Mouse (Mus musculus) ES-Bruce4 (cell line): ENCODE results near the gene Kcna7. TPM values are rescaled to one million over a fixed set of nuclear protein-coding genes. Genes with fewer than 3 reads are reported as not detected.
"Not testable (repeated sequence)": the region's sequence is repeated elsewhere in the genome, so short reads cannot be mapped to it uniquely, and the experiment has no call there.

Source experiments
- H3K27ac ChIP-seq: 2 replicates; pipeline ENCODE4 v1.5.1; 2012; ENCODE audit warnings: low read length, inconsistent platforms; ENCODE audit not compliant: insufficient read depth
- H3K27me3 ChIP-seq: 2 replicates; pipeline ENCODE4 v1.6.1; 2012; ENCODE audit warnings: mild to moderate bottlenecking, low read length, inconsistent platforms; ENCODE audit not compliant: control insufficient read depth, poor library complexity, insufficient read depth, severe bottlenecking
- H3K36me3 ChIP-seq: 2 replicates; pipeline ENCODE4 v1.6.1; 2012; ENCODE audit warnings: inconsistent platforms, mild to moderate bottlenecking, low read length, moderate library complexity; ENCODE audit not compliant: control insufficient read depth, poor library complexity, insufficient read depth, severe bottlenecking
- H3K4me1 ChIP-seq: one replicate; pipeline ENCODE4 v1.8.1; 2011; ENCODE audit warnings: low read length; ENCODE audit not compliant: control insufficient read depth, insufficient read depth
- H3K4me3 ChIP-seq: 2 replicates; pipeline ENCODE4 v1.5.1; 2011; ENCODE audit warnings: low read depth, mild to moderate bottlenecking, low read length
- H3K9ac ChIP-seq: 2 replicates; pipeline ENCODE4 v1.6.1; 2012; ENCODE audit warnings: low read depth, mild to moderate bottlenecking, inconsistent platforms; ENCODE audit not compliant: poor library complexity, severe bottlenecking
- H3K9me3 ChIP-seq: replicated peaks from 2 replicates; pipeline ENCODE4 v1.6.1; 2012; ENCODE audit warnings: mild to moderate bottlenecking, low read length, inconsistent platforms; ENCODE audit not compliant: control insufficient read depth, poor library complexity, insufficient read depth, severe bottlenecking
- CTCF ChIP-seq: IDR thresholded peaks from one replicate; pipeline ENCODE4 v1.8.1; 2011; ENCODE audit warnings: low read depth, low read length
- EP300 ChIP-seq: IDR thresholded peaks from 2 replicates; pipeline ENCODE4 v1.6.1; 2011; ENCODE audit warnings: low read depth, low read length; ENCODE audit not compliant: insufficient read depth
- POLR2A ChIP-seq: IDR thresholded peaks from one replicate; pipeline ENCODE4 v1.8.1; 2011; ENCODE audit warnings: low read length; ENCODE audit not compliant: insufficient read depth
- polyA plus RNA-seq: library from polyadenylated mRNA; stranded (reverse); fragments of >200 nt; gene quantifications from 2 replicates; pipeline ENCODE4 v1.2.4, GENCODE M21; 2011; ENCODE audit warnings: low read depth; ENCODE audit not compliant: missing spikeins, insufficient read depth, insufficient read length

Kcna7 gene
- polyA plus RNA-seq = 0.41 TPM in 1 of 2 replicates, not detected in the other

GRCm38 (mm10) chr7:45405091-45406075, at the start of gene Kcna7:
Gene Kcna7, plus strand, starts transcription at chr7:45405653.
- H3K9ac ChIP-seq = peak within 1 kb of the TSS; percentile 92
- H3K4me3 ChIP-seq = peak within 1 kb of the TSS; percentile 88
- no peaks in the 10 kb centered on the region for H3K36me3 ChIP-seq
- TF ChIP-seq CTCF (peak; percentile 87), EP300 (no peak)
- peak within 1 kb of the TSS; percentile 46 for H3K27ac ChIP-seq
- no peaks in the 10 kb centered on the region for H3K9me3 ChIP-seq
- no peaks in the 10 kb centered on the region for H3K27me3 ChIP-seq
- H3K4me1 ChIP-seq = no peaks in the 10 kb centered on the region

GRCm38 (mm10) chr7:45356087-45356486, 49.4 kb upstream of the Kcna7 start:
- H3K4me3 ChIP-seq = no peak overlapping the region
- H3K36me3 ChIP-seq = no peaks in the 10 kb centered on the region
- H3K9me3 ChIP-seq = no peaks in the 10 kb centered on the region
- H3K27ac ChIP-seq = no peak overlapping the region
- H3K9ac ChIP-seq = no peak overlapping the region
- no peaks in the 10 kb centered on the region for H3K4me1 ChIP-seq
- no peaks in the 10 kb centered on the region for H3K27me3 ChIP-seq
- no peak for TF ChIP-seq CTCF
- TF ChIP-seq POLR2A = no peak
- no peak for TF ChIP-seq EP300

DNA sequence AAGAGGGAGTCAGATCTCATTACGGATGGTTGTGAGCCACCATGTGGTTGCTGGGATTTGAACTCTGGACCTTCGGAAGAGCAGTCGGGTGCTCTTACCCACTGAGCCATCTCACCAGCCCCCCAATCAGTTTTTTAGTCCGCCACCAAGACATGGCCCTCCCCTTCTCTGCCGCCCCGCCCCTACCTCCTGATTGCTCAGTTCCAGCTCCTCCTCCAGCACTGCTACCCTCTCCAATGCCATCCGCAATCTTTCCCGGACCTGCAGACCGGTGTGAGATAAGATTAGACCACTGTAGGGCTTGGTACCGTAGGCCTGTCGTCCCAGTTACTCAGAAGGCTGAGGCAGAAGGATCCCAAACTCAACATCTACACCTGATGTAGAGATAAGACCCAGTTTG, 46.4 kb upstream of the Kcna7 start:
- H3K36me3 ChIP-seq, H3K4me1 ChIP-seq, H3K27me3 ChIP-seq, H3K9ac ChIP-seq, H3K9me3 ChIP-seq, H3K27ac ChIP-seq: not testable (repeated sequence)
- H3K4me3 ChIP-seq = peak overlapping the region; percentile 19; the same call in 1 of the 2 replicates

DNA sequence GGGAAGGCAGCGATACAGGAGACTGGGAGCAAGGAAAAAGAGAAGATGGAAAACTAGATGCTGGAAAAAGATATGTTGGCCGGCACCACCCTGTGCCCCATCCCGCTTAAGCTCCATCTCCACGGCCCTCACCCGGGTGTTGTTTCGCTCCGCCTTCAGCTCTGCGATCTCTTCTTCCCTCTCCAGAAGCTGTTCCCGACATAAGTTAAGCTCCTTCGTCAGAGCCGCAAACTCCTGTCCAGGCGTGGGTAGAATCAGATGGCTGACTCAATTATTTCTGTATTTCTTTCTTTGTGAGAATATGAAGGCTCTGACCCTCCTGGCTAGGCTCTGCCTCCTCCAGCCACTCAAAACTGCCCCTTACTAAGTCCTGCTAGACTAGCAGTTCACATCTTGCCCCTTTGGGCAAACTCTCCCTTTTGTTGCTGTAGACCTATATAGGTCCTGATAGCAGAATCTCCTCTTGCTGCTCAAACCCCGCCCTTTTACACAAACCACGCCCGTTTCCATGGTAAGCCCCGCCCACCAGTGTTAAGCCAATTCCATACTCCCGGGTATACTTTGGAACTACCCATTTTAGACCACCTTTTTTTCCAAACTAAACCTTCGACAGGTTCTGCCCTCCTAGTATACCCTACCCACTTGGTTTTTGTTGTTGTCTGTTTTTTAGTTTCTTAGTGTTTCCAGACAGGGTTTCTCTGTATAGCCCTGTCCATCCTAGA, 44.9 kb upstream of the Kcna7 start:
- no peaks in the 10 kb centered on the region for H3K27me3 ChIP-seq

GRCm38 (mm10) chr7:45361243-45361804, 44.1 kb upstream of the Kcna7 start:
- Histone ChIP-seq H3K36me3 (no peaks in the 10 kb centered on the region), H3K9me3 (no peaks in the 10 kb centered on the region), H3K27me3 (no peaks in the 10 kb centered on the region), H3K9ac (peak overlapping the region; percentile 51), H3K27ac (no peak overlapping the region), H3K4me3 (peak overlapping the region; percentile 89), H3K4me1 (no peaks in the 10 kb centered on the region)
- TF ChIP-seq POLR2A (peak; percentile 95), EP300 (no peak)

More for the DNA sequence above, 44.9 kb upstream of the Kcna7 start:
- TF ChIP-seq EP300 (no peak), POLR2A (no peak), CTCF (no peak)
- H3K36me3 ChIP-seq = no peaks in the 10 kb centered on the region
- H3K27ac ChIP-seq = no peak overlapping the region
- H3K4me3 ChIP-seq = peak overlapping the region; percentile 30
- H3K9me3 ChIP-seq = no peaks in the 10 kb centered on the region
- H3K4me1 ChIP-seq = no peaks in the 10 kb centered on the region
- H3K9ac ChIP-seq = no peak overlapping the region

DNA sequence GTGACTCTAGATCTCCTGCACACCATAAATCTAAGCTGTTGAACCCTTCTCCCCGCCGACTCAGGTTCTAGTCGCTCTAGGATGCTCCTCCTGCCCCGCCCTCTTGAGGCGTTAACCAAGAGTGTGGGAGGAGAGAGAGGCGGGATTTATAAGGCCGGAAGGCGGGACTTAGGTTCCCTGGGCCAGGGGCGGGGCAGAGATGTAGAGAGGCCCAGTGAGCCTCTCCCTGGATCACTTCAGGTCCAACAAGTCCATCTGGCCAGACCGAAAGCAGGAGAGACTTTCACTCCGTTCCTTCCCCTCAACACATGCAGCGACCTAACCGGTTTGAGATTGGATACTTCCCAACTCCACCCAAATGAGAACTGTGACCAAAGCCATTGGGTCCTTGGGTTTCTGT, 42.7 kb upstream of the Kcna7 start:
- no peaks in the 10 kb centered on the region for H3K27me3 ChIP-seq
- H3K27ac ChIP-seq = no peak overlapping the region
- peak overlapping the region; percentile 17; the same call in 1 of the 2 replicates for H3K4me3 ChIP-seq

More for the DNA sequence above, 42.7 kb upstream of the Kcna7 start:
- Histone ChIP-seq H3K9me3 (no peaks in the 10 kb centered on the region), H3K4me1 (no peaks in the 10 kb centered on the region), H3K9ac (no peak overlapping the region), H3K36me3 (no peaks in the 10 kb centered on the region)
- TF ChIP-seq EP300 (no peak), CTCF (no peak), POLR2A (no peak)
